Mouse (Mus musculus) olfactory bulb, adult 2 months (tissue): ENCODE results near the gene Polr3h. TPM values are rescaled to one million over a fixed set of nuclear protein-coding genes. Genes with fewer than 3 reads are reported as not detected.

ENCODE experiments used
- H3K27ac ChIP-seq: fragments of 200-500 bp; 2 replicates; pipeline ENCODE4 v1.5.1; 2012; ENCODE audit warnings: low read depth, low read length; ENCODE audit not compliant: insufficient read depth
- H3K4me1 ChIP-seq: fragments of 200-500 bp; 2 replicates; pipeline ENCODE4 v1.6.1; 2012; ENCODE audit warnings: low read length; ENCODE audit not compliant: control insufficient read depth, insufficient read depth
- H3K4me3 ChIP-seq: fragments of 200-500 bp; 2 replicates; pipeline ENCODE4 v1.5.1; 2012; ENCODE audit warnings: mild to moderate bottlenecking, low read depth, low read length, moderate library complexity; ENCODE audit not compliant: insufficient read depth
- CTCF ChIP-seq: fragments of 200-500 bp; IDR thresholded peaks from 2 replicates; pipeline ENCODE4 v1.5.1; 2012; ENCODE audit warnings: low read depth, mild to moderate bottlenecking, low read length, moderate library complexity; ENCODE audit not compliant: insufficient read depth
- POLR2A ChIP-seq: fragments of 200-500 bp; IDR thresholded peaks from 2 replicates; pipeline ENCODE4 v1.6.1; 2012; ENCODE audit warnings: mild to moderate bottlenecking, low read depth, low read length, moderate library complexity; ENCODE audit not compliant: insufficient read depth
- WGBS: fragments of 180-500 bp; shearing (Covaris S2); methylation state at CpG from one replicate; pipeline ENCODE4 v1.1.7; 2018; 5-methylcytosine and 5-hydroxymethylcytosine counted together
- polyA plus RNA-seq: library from polyadenylated mRNA; stranded (reverse); fragments of >200 nt; gene quantifications from 2 replicates; pipeline ENCODE4 v1.2.4, GENCODE M21; 2012; ENCODE audit warnings: low replicate concordance; ENCODE audit not compliant: missing spikeins, insufficient read depth, insufficient read length

Polr3h gene
- polyA plus RNA-seq, 1 experiment = not detected

DNA sequence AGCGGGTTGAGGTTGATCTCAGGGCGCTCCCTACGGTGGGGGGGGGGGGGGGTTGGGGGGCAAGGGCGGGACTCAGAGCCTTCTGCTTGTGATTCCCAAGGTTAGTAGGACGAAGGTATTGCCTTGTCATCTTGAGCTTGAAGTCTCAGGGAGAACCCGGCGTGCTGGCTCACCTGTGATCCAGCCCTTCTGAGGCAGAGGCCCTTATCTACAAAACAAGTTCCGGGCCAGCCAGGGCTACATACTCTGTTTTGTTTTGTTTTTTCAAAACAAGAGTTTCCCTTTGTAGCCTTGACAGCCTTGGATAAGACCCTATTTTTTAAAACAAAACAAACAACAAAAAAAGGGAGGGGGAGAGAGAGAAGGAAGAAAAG, 35.0 kb upstream of the Polr3h start:
- Histone ChIP-seq H3K4me3 (peak overlapping the region; percentile 59), H3K27ac (no peak overlapping the region), H3K4me1 (peaks cover 13% of the 10 kb centered on the region)
- 3% methylated on average over 8 of the region's 8 CpGs for WGBS
- TF ChIP-seq CTCF = no peak
- TF ChIP-seq POLR2A = no peak

- under 1% methylated on average over 77 of the region's 77 CpGs for WGBS
- H3K4me1 ChIP-seq = peaks cover 15% of the 10 kb centered on the region
Observed at GRCm38 (mm10) chr15:81960171-81961077, 34.4 kb upstream of the Polr3h start, which contains the start of gene Pmm1. Pmm1 (minus strand) TSS chr15:81960930.

GRCm38 (mm10) chr15:81958906-81959305, 32.9 kb upstream of the Polr3h start:
- H3K4me3 ChIP-seq = no peak overlapping the region
- peaks cover 15% of the 10 kb centered on the region for H3K4me1 ChIP-seq
- 57% methylated on average over 3 of the region's 3 CpGs for WGBS
- H3K27ac ChIP-seq = no peak overlapping the region
- TF ChIP-seq CTCF = no peak
- no peak for TF ChIP-seq POLR2A

More at GRCm38 (mm10) chr15:81960171-81961077, 34.4 kb upstream of the Polr3h start, which contains the start of gene Pmm1:
- peak; percentile 60 for TF ChIP-seq CTCF
- peak; percentile 81 for TF ChIP-seq POLR2A
- peak within 1 kb of the TSS; percentile 71 for H3K27ac ChIP-seq
- peak within 1 kb of the TSS; percentile 59 for H3K4me3 ChIP-seq

GRCm38 (mm10) chr15:81957598-81957997, 31.6 kb upstream of the Polr3h start:
- H3K4me1 ChIP-seq = peaks cover 15% of the 10 kb centered on the region
- TF ChIP-seq POLR2A (no peak), CTCF (no peak)
- peak overlapping the region; percentile 31; the same call in 1 of the 2 replicates for H3K27ac ChIP-seq
- H3K4me3 ChIP-seq = no peak overlapping the region
- 43% methylated on average over 11 of the region's 11 CpGs for WGBS

DNA sequence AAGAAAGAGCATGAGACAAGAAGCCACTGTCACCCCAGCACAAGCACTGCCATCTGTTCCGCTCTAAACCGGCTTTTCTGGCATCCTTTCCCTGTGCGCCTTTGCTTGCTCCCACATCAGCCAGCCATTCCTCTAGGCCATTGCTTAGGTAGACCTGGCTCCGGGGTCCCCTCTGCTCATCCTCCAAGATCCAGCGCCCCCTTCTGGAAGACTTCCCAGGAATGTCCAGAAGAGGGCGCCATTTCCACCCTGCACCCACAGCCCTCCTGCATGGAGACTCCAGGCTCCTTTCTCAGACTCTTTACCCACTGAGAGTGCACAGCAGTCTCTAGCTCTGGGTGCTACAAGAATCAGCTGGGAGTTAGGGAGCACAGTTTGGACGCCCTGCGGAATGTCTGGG, 30.4 kb upstream of the Polr3h start:
- WGBS = 41% methylated on average over 8 of the region's 8 CpGs

GRCm38 (mm10) chr15:81955414-81955813, 29.4 kb upstream of the Polr3h start:
- peaks cover 15% of the 10 kb centered on the region for H3K4me1 ChIP-seq
- H3K4me3 ChIP-seq = no peak overlapping the region
- no peak overlapping the region for H3K27ac ChIP-seq
- WGBS = 92% methylated on average over 15 of the region's 15 CpGs
- TF ChIP-seq CTCF = no peak
- no peak for TF ChIP-seq POLR2A

More for the DNA sequence above, 30.4 kb upstream of the Polr3h start:
- no peak overlapping the region for H3K27ac ChIP-seq
- H3K4me3 ChIP-seq = no peak overlapping the region
- TF ChIP-seq POLR2A (no peak), CTCF (peak; percentile 98; the same call in 1 of the 2 replicates)
- H3K4me1 ChIP-seq = peaks cover 15% of the 10 kb centered on the region

- TF ChIP-seq CTCF (no peak), POLR2A (no peak)
- peaks cover 14% of the 10 kb centered on the region for H3K4me1 ChIP-seq
- WGBS = 89% methylated on average over 6 of the region's 6 CpGs
- no peak overlapping the region for H3K4me3 ChIP-seq
- no peak overlapping the region for H3K27ac ChIP-seq
Observed at GRCm38 (mm10) chr15:81954716-81955115, 28.7 kb upstream of the Polr3h start.

DNA sequence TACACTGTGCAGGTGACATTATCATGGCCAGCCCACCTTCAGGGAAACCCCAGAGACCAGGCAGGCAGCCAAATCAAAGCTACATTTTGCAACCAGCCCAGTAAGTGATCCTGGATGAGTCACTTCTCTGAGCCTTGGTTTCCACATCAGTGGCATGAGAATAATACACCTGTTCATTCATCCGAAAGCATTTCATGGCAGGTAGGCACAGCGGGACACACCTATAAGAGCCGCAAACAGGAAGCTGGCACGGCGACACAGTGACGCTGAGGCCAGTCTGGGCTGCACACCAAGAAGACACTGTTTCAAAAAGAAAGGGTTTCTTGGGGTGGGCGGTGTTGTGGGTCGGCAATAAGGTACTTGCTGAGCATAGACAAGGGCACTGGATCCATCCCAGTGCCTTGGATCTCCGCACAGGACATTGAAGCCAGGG, 28.1 kb upstream of the Polr3h start:
- 70% methylated on average over 9 of the region's 9 CpGs for WGBS
- no peak overlapping the region for H3K27ac ChIP-seq
- TF ChIP-seq POLR2A (no peak), CTCF (no peak)
- H3K4me1 ChIP-seq = peaks cover 12% of the 10 kb centered on the region
- H3K4me3 ChIP-seq = no peak overlapping the region

DNA sequence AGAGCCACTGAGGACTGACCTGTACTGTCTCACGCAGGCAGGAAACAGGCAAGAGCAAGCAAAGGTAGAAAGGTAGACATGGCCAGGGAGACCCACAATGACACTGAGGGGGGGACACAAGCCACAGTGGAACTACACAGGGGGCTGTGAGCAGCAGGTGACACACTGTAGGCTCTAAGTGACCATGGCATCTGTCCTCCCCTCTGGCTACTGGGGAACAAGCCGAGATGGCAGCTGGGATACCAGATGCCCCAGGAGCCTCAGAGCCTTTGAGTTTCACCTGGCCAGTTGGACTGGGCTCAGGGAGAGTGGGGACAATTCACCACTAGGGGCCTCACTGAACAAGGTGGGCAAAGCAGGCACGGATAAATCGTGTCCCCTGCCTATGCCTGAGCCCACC, 26.3 kb upstream of the Polr3h start:
- Histone ChIP-seq H3K4me3 (no peak overlapping the region), H3K27ac (no peak overlapping the region), H3K4me1 (peaks cover 12% of the 10 kb centered on the region; the same call in 1 of the 2 replicates)
- WGBS = 80% methylated on average over 4 of the region's 4 CpGs
- no peak for TF ChIP-seq CTCF
- no peak for TF ChIP-seq POLR2A
